Mouse (Mus musculus): Measurements from ENCODE around the gene Satb1.

DNA sequence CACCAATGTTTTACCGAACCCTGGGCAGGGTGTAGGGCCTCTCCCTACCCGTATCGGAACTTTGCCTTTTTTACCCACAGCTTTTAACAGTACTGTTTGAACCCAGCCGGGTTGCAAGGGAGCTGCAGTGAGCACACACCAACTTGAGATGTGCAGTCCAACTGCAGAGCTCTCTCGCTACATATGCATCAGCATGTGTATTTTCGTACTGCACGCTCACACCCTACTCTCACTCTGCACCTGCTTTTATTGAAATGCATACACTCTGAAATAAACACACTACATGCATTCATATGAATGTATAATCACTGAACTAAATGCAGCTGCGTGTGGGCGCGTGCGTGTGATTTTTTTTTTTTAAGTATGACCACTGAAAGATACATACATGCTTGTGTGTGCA lies 53.1 kb downstream of the Satb1 start:
- TF ChIP-seq CTCF (IDR thresholded peaks at IDR 0.05; ENCODE audit: borderline replicate concordance, insufficient read depth, low read depth, low read length) (no peak), POLR2A (IDR thresholded peaks at IDR 0.05; ENCODE audit: borderline replicate concordance, insufficient read depth, low read length) (no peak)

Measured in cerebellum, adult 2 months (tissue).